In genomic region chr17:71650011-71650410, GRCm38 (mm10) we compare ENCODE assay signal across 31 mouse cellular contexts. TPM values are rescaled to one million over a fixed set of nuclear protein-coding genes. Genes with fewer than 3 reads are reported as not detected.
DNase-seq lines count a peak whose midpoint lies in the region; ATAC-seq and TF ChIP-seq lines count a peak whose summit lies in the region.
"Had no signal": no experiment of that assay in that cellular context is flagged by ENCODE, and none has a peak within 500 bp of the region (broad histone marks: within the 10 kb centered on the region; RNA-seq: fewer than 3 reads in every experiment).

No protein-coding gene starts in this region.

- 89% methylated on average over 9 of the region's 9 CpGs for WGBS in intestine, embryonic 14.5 days
- 87% methylated on average over 9 of the region's 9 CpGs for WGBS in intestine, embryonic 15.5 days
- WGBS in lung, postnatal 0 days: 91% methylated on average over 9 of the region's 9 CpGs

- H3K4me1 ChIP-seq in intestine, embryonic 14.5 days (replicated peaks; ENCODE audit: control insufficient read depth, insufficient read depth, low read length): no peaks in the 10 kb centered on the region
- no peaks in the 10 kb centered on the region for H3K4me1 ChIP-seq in intestine, embryonic 15.5 days (replicated peaks)
- H3K4me1 ChIP-seq in lung, postnatal 0 days (ENCODE audit: insufficient read depth, low read depth, low read length): no peaks in the 10 kb centered on the region
- H3K4me1 ChIP-seq: embryonic facial prominence, embryonic 12.5 days; heart, embryonic 10.5 days; limb, embryonic 10.5 days; neural tube, embryonic 13.5 days had no signal

- no peak for TF ChIP-seq POLR2A in brain, embryonic 14.5 days (IDR thresholded peaks at IDR 0.05; ENCODE audit: borderline replicate concordance, extremely low read depth, insufficient read depth, insufficient read length, poor library complexity, severe bottlenecking)

- peak; percentile 27 for TF ChIP-seq CTCF in lung, postnatal 0 days (IDR thresholded peaks at IDR 0.05)
- peak; percentile 26; the same call in 1 of the 2 replicates for TF ChIP-seq CTCF in brain, embryonic 14.5 days (IDR thresholded peaks at IDR 0.05; ENCODE audit: borderline replicate concordance, extremely low read depth, insufficient read depth, insufficient read length)

- H3K36me3 ChIP-seq in intestine, embryonic 14.5 days (ENCODE audit: control insufficient read depth, insufficient read depth, low read length): peaks cover 89% of the 10 kb centered on the region
- peaks cover 23% of the 10 kb centered on the region for H3K36me3 ChIP-seq in intestine, embryonic 15.5 days
- peaks cover 9% of the 10 kb centered on the region; the same call in 1 of the 2 replicates for H3K36me3 ChIP-seq in lung, postnatal 0 days (ENCODE audit: insufficient read depth, low read length)

- TF ChIP-seq EP300 in lung, postnatal 0 days (IDR thresholded peaks at IDR 0.05): no peak

- no peak for DNase-seq in intestine, embryonic 14.5 days (ENCODE audit: low spot score)
- DNase-seq in lung, postnatal 0 days (ENCODE audit: low spot score): no peak
- DNase-seq in lung, postnatal 4 days: no peak
- no peak for DNase-seq in brain, embryonic 14.5 days (ENCODE audit: low read depth)
- DNase-seq in embryo, embryonic 10 days (ENCODE audit: low spot score): no peak
- DNase-seq in layer of hippocampus, adult 9-10 months (ENCODE audit: low spot score): no peak
- DNase-seq: adrenal gland, postnatal 36 days; B cell, adult 2 months; cerebellum, adult 11 months; cerebellum, adult 9-11 months; forebrain, postnatal 0 days; gastrocnemius, postnatal 36 days; heart, postnatal 14 days; kidney, adult 9 months; kidney, postnatal 36 days; lung, postnatal 10 days; midbrain, embryonic 14.5 days; retina, postnatal 1 day; right cerebral cortex, postnatal 25 days; spleen, adult 18-20 months had no signal

- no peak overlapping the region for H3K9ac ChIP-seq in intestine, embryonic 14.5 days (ENCODE audit: low read length)
- no peak overlapping the region for H3K9ac ChIP-seq in intestine, embryonic 15.5 days
- H3K9ac ChIP-seq in lung, postnatal 0 days (replicated peaks; ENCODE audit: low read depth): no peak overlapping the region
- H3K9ac ChIP-seq: embryonic facial prominence, embryonic 12.5 days; forebrain, postnatal 0 days; neural tube, embryonic 13.5 days had no signal

- no peak overlapping the region for H3K4me2 ChIP-seq in intestine, embryonic 14.5 days (ENCODE audit: low read length)
- H3K4me2 ChIP-seq in intestine, embryonic 15.5 days (replicated peaks): no peak overlapping the region
- no peak overlapping the region for H3K4me2 ChIP-seq in lung, postnatal 0 days (replicated peaks; ENCODE audit: low read depth, low read length)
- H3K4me2 ChIP-seq: embryonic facial prominence, embryonic 12.5 days; neural tube, embryonic 13.5 days had no signal

- no peaks in the 10 kb centered on the region for H3K27me3 ChIP-seq in intestine, embryonic 14.5 days (replicated peaks; ENCODE audit: control insufficient read depth, insufficient read depth, low read length)
- H3K27me3 ChIP-seq in intestine, embryonic 15.5 days (replicated peaks): no peaks in the 10 kb centered on the region
- H3K27me3 ChIP-seq in lung, postnatal 0 days (replicated peaks; ENCODE audit: insufficient read depth, low read length): no peaks in the 10 kb centered on the region
- H3K27me3 ChIP-seq: CH12.LX; embryonic facial prominence, embryonic 12.5 days; megakaryocyte, embryonic 14.5 days; neural tube, embryonic 13.5 days had no signal

- H3K4me3 ChIP-seq in intestine, embryonic 14.5 days (ENCODE audit: low read depth, low read length): no peak overlapping the region
- no peak overlapping the region for H3K4me3 ChIP-seq in intestine, embryonic 15.5 days (replicated peaks)
- H3K4me3 ChIP-seq in lung, postnatal 0 days (ENCODE audit: low read depth, low read length): no peak overlapping the region
- H3K4me3 ChIP-seq: embryonic facial prominence, embryonic 12.5 days; heart, embryonic 10.5 days; limb, embryonic 10.5 days; megakaryocyte, embryonic 14.5 days; myocyte; neural tube, embryonic 13.5 days had no signal

- no peaks in the 10 kb centered on the region for H3K9me3 ChIP-seq in intestine, embryonic 14.5 days (ENCODE audit: control insufficient read depth, low read length)
- no peaks in the 10 kb centered on the region for H3K9me3 ChIP-seq in intestine, embryonic 15.5 days
- H3K9me3 ChIP-seq in lung, postnatal 0 days (ENCODE audit: low read length): no peaks in the 10 kb centered on the region
- H3K9me3 ChIP-seq: embryonic facial prominence, embryonic 12.5 days; heart, embryonic 10.5 days; limb, embryonic 10.5 days; megakaryocyte, embryonic 14.5 days; neural tube, embryonic 13.5 days had no signal

- ATAC-seq in intestine, embryonic 14.5 days (replicated peaks; ENCODE audit: low FRiP score, low TSS enrichment, low read depth): peak; percentile 43; the same call in 1 of the 2 replicates
- no peak for ATAC-seq in intestine, embryonic 15.5 days
- ATAC-seq in lung, postnatal 0 days: no peak
- ATAC-seq: forebrain, postnatal 0 days had no signal

- H3K27ac ChIP-seq in intestine, embryonic 14.5 days (ENCODE audit: low read depth): no peak overlapping the region
- no peak overlapping the region for H3K27ac ChIP-seq in intestine, embryonic 15.5 days
- H3K27ac ChIP-seq in lung, postnatal 0 days (ENCODE audit: low read length): no peak overlapping the region
- H3K27ac ChIP-seq: embryonic facial prominence, embryonic 12.5 days; heart, embryonic 10.5 days; limb, embryonic 10.5 days; neural tube, embryonic 13.5 days had no signal

RNA-seq across cellular contexts. Expression of gene Togaram2, which starts 23.1 kb away (rescaled TPM):
- polyA plus RNA-seq in intestine, embryonic 14.5 days (2014; fragmentation: Nextera tagmentation; extraction: Ambion mirVana): 0.24 and 0.38 TPM in 2 replicates
- polyA plus RNA-seq in intestine, embryonic 15.5 days (2015; fragmentation: Nextera tagmentation; extraction: Ambion mirVana): 0.44 and 0.68 TPM in 2 replicates
- 6.3 and 9.1 TPM in 2 replicates for polyA plus RNA-seq in lung, postnatal 0 days (2015; fragmentation: Nextera tagmentation; extraction: Ambion mirVana)
- 0.61 and 0.68 TPM in 2 replicates for polyA plus RNA-seq in brain, embryonic 14.5 days (2012; rRNA removed)
- polyA plus RNA-seq: embryonic facial prominence, embryonic 12.5 days; hindbrain, embryonic 11.5 days; limb, embryonic 10.5 days; liver, adult 2 months; liver, embryonic 16.5 days had no signal

RNA-seq across cellular contexts. Expression of gene Wdr43, which starts 34.3 kb away (rescaled TPM):
- 104 and 110 TPM in 2 replicates for polyA plus RNA-seq in intestine, embryonic 14.5 days (2014; fragmentation: Nextera tagmentation; extraction: Ambion mirVana)
- 72.5 and 76.9 TPM in 2 replicates for polyA plus RNA-seq in intestine, embryonic 15.5 days (2015; fragmentation: Nextera tagmentation; extraction: Ambion mirVana)
- polyA plus RNA-seq in lung, postnatal 0 days (2015; fragmentation: Nextera tagmentation; extraction: Ambion mirVana): 20.6 and 22.3 TPM in 2 replicates
- polyA plus RNA-seq in brain, embryonic 14.5 days (2012; rRNA removed): 26.9 and 44.8 TPM in 2 replicates
